In the genomic region with DNA sequence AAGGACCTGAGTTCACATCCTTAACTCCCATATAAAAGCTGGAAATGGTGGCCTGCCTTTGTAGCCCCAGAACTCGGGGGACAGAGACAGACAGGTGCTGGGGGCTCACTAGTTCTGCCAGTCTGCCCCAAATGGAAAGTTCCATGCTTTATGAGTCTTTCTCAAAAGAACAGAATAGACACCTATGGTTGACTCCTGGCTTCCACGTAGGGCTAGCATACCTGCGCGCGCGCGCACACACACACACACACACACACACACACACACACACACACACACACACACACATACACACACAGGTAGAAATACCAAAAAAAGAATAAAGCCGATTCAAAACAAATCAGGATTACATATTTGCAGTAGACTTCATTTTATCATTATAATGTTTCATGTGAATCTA, we compare ENCODE assay signal across 28 mouse cellular contexts. TPM values are rescaled to one million over a fixed set of nuclear protein-coding genes. Genes with fewer than 3 reads are reported as not detected.
A peak's percentile ranks its signal among the peaks of the same experiment; 100 is the strongest.
DNase-seq lines count a peak whose midpoint lies in the region; ATAC-seq and TF ChIP-seq lines count a peak whose summit lies in the region.
"Had no signal": no experiment of that assay in that cellular context is flagged by ENCODE, and none has a peak within 500 bp of the region (broad histone marks: within the 10 kb centered on the region; RNA-seq: fewer than 3 reads in every experiment).

No protein-coding gene starts in this region.

- no peak for TF ChIP-seq CTCF in CH12.LX (conservative IDR thresholded peaks at IDR 0.05 in 1 of 2, IDR thresholded peaks at IDR 0.05 in 1 of 2; ENCODE audit: low read depth in 2 of 2, low read length in 2 of 2)

- ATAC-seq in midbrain, embryonic 11.5 days (ENCODE audit: low FRiP score): no peak
- no peak for ATAC-seq in midbrain, embryonic 15.5 days (replicated peaks)
- ATAC-seq in hindbrain, embryonic 16.5 days: no peak
- no peak for ATAC-seq in granulocyte monocyte progenitor cell, adult 5-6 weeks (replicated peaks; ENCODE audit: poor library complexity, severe bottlenecking)
- ATAC-seq: activated CD4-positive, CD25-positive, alpha-beta regulatory T cell, adult 4 months; forebrain, embryonic 14.5 days; forebrain, embryonic 16.5 days had no signal

- no peaks in the 10 kb centered on the region for H3K9me3 ChIP-seq in midbrain, embryonic 11.5 days (ENCODE audit: control insufficient read depth, low read length)
- no peaks in the 10 kb centered on the region for H3K9me3 ChIP-seq in midbrain, embryonic 15.5 days
- H3K9me3 ChIP-seq in CH12.LX (replicated peaks; ENCODE audit: low read length): peaks cover 7% of the 10 kb centered on the region
- no peaks in the 10 kb centered on the region for H3K9me3 ChIP-seq in hindbrain, embryonic 16.5 days (ENCODE audit: control insufficient read depth, low read length)
- H3K9me3 ChIP-seq: embryonic facial prominence, embryonic 13.5 days; embryonic facial prominence, embryonic 15.5 days; forebrain, embryonic 10.5 days; forebrain, embryonic 12.5 days had no signal

- dilution Hi-C loops in CH12.LX (cut with MboI; ENCODE audit: extremely low pct_ligation_motif_present, extremely low pct_unique_long_range_greater_than_20kb, low sequenced_read_pairs): no loop called here

- TF ChIP-seq RAD21 in CH12.LX (IDR thresholded peaks at IDR 0.05; ENCODE audit: low read depth, low read length): no peak

- no peak overlapping the region for H3K27ac ChIP-seq in midbrain, embryonic 11.5 days (ENCODE audit: low read depth, low read length)
- H3K27ac ChIP-seq in midbrain, embryonic 15.5 days: no peak overlapping the region
- H3K27ac ChIP-seq in CH12.LX (ENCODE audit: insufficient read depth, low read depth): peak overlapping the region; percentile 60; the same call in 1 of the 2 replicates
- H3K27ac ChIP-seq in brown adipose tissue, adult 24 weeks (replicated peaks; ENCODE audit: low read depth, low read length): peak overlapping the region; percentile 23; the same call in 1 of the 2 replicates
- H3K27ac ChIP-seq in hindbrain, embryonic 16.5 days (ENCODE audit: low read depth, low read length): no peak overlapping the region
- H3K27ac ChIP-seq: embryonic facial prominence, embryonic 13.5 days; forebrain, embryonic 10.5 days; forebrain, embryonic 12.5 days had no signal

- peaks cover 9% of the 10 kb centered on the region for H3K79me2 ChIP-seq in CH12.LX (replicated peaks; ENCODE audit: control insufficient read depth, extremely low read depth, insufficient read depth, poor library complexity, severe bottlenecking)

- intact Hi-C loops in heart, postnatal 36 days (cut with DNase I): no loop called here

- 0 out of 2 replicates have a peak, but pooled peaks cover 2% of the 10 kb centered on the region for H3K4me1 ChIP-seq in midbrain, embryonic 11.5 days (ENCODE audit: control insufficient read depth, insufficient read depth, low read length)
- H3K4me1 ChIP-seq in midbrain, embryonic 15.5 days: no peaks in the 10 kb centered on the region
- peaks cover 11 to 49% of the 10 kb centered on the region in 2 experiments for H3K4me1 ChIP-seq in CH12.LX (ENCODE audit: control insufficient read depth in 1 of 2, insufficient read depth in 2 of 2)
- H3K4me1 ChIP-seq in brown adipose tissue, adult 24 weeks (ENCODE audit: control insufficient read depth, insufficient read depth, insufficient read length, low read length): peaks cover 22% of the 10 kb centered on the region
- no peaks in the 10 kb centered on the region for H3K4me1 ChIP-seq in hindbrain, embryonic 16.5 days (ENCODE audit: control insufficient read depth, insufficient read depth, low read depth, low read length)
- H3K4me1 ChIP-seq: forebrain, embryonic 12.5 days had no signal

- H3K4me3 ChIP-seq in midbrain, embryonic 11.5 days (ENCODE audit: low read depth, low read length): no peak overlapping the region
- H3K4me3 ChIP-seq in midbrain, embryonic 15.5 days: no peak overlapping the region
- no peak overlapping the region for H3K4me3 ChIP-seq in CH12.LX (replicated peaks in 1 of 3; ENCODE audit: low read depth in 2 of 3, low read length in 2 of 3, poor library complexity in 1 of 3)
- H3K4me3 ChIP-seq in brown adipose tissue, adult 24 weeks (ENCODE audit: insufficient read depth, low read depth, low read length): no peak overlapping the region
- no peak overlapping the region for H3K4me3 ChIP-seq in hindbrain, embryonic 16.5 days (ENCODE audit: low read length)
- H3K4me3 ChIP-seq: embryonic facial prominence, embryonic 13.5 days; embryonic facial prominence, embryonic 15.5 days; erythroblast, embryonic 14.5 days; forebrain, embryonic 10.5 days; forebrain, embryonic 12.5 days had no signal

- no peak for TF ChIP-seq EP300 in CH12.LX (IDR thresholded peaks at IDR 0.05; ENCODE audit: low read length)

- peak; percentile 73 for DNase-seq in heart, adult 11 months
- DNase-seq in heart, postnatal 36 days: no peak
- peak; percentile 37 for DNase-seq in midbrain, embryonic 11.5 days (ENCODE audit: low spot score, missing footprints)
- no peak for DNase-seq in CH12.LX (ENCODE audit: extremely low read depth)
- DNase-seq: adrenal gland, adult 8-10 months; adrenal gland, postnatal 14 days; adrenal gland, postnatal 36 days; cerebellum, adult 11 months; cerebellum, adult 18-20 months; cerebellum, adult 8-10 months; cerebellum, adult 9-11 months; cerebellum, postnatal 36 days; embryo, embryonic 11 days had no signal

- no peak for TF ChIP-seq POLR2A in CH12.LX (IDR thresholded peaks at IDR 0.05; ENCODE audit: low read depth, low read length)

- H3K4me2 ChIP-seq in midbrain, embryonic 11.5 days: no peak overlapping the region
- no peak overlapping the region for H3K4me2 ChIP-seq in midbrain, embryonic 15.5 days
- peak overlapping the region; percentile 73; the same call in 1 of the 2 replicates for H3K4me2 ChIP-seq in CH12.LX (ENCODE audit: insufficient read depth, low read depth, poor library complexity, severe bottlenecking)
- H3K4me2 ChIP-seq in hindbrain, embryonic 16.5 days (ENCODE audit: low read length): no peak overlapping the region
- H3K4me2 ChIP-seq: embryonic facial prominence, embryonic 13.5 days; embryonic facial prominence, embryonic 15.5 days; forebrain, embryonic 12.5 days had no signal

- no peaks in the 10 kb centered on the region for H3K27me3 ChIP-seq in midbrain, embryonic 11.5 days (ENCODE audit: control insufficient read depth, insufficient read depth, low read length)
- H3K27me3 ChIP-seq in midbrain, embryonic 15.5 days (replicated peaks): no peaks in the 10 kb centered on the region
- no peaks in the 10 kb centered on the region for H3K27me3 ChIP-seq in CH12.LX (replicated peaks)
- H3K27me3 ChIP-seq in hindbrain, embryonic 16.5 days (replicated peaks; ENCODE audit: control insufficient read depth, insufficient read depth, low read length): no peaks in the 10 kb centered on the region
- H3K27me3 ChIP-seq: embryonic facial prominence, embryonic 13.5 days; embryonic facial prominence, embryonic 15.5 days; forebrain, embryonic 12.5 days; Patski had no signal

- 93% methylated on average over 3 of the region's 8 CpGs for WGBS in midbrain, embryonic 11.5 days
- WGBS in midbrain, embryonic 15.5 days: 94% methylated on average over 8 of the region's 8 CpGs
- WGBS in hindbrain, embryonic 16.5 days: 95% methylated on average over 8 of the region's 8 CpGs

- no peaks in the 10 kb centered on the region for H3K36me3 ChIP-seq in midbrain, embryonic 11.5 days (ENCODE audit: control insufficient read depth, insufficient read depth, low read length)
- H3K36me3 ChIP-seq in midbrain, embryonic 15.5 days (replicated peaks): no peaks in the 10 kb centered on the region
- H3K36me3 ChIP-seq in CH12.LX (replicated peaks in 1 of 2; ENCODE audit: control insufficient read depth in 1 of 2, insufficient read depth in 1 of 2, low read length in 1 of 2): no peaks in the 10 kb centered on the region
- H3K36me3 ChIP-seq in hindbrain, embryonic 16.5 days (ENCODE audit: control insufficient read depth, insufficient read depth, low read length): no peaks in the 10 kb centered on the region
- H3K36me3 ChIP-seq: embryonic facial prominence, embryonic 13.5 days; embryonic facial prominence, embryonic 15.5 days; forebrain, embryonic 10.5 days; forebrain, embryonic 12.5 days; G1E had no signal

- no peak overlapping the region for H3K9ac ChIP-seq in midbrain, embryonic 11.5 days (ENCODE audit: low read length)
- H3K9ac ChIP-seq in midbrain, embryonic 15.5 days: no peak overlapping the region
- no peak overlapping the region for H3K9ac ChIP-seq in CH12.LX (ENCODE audit: insufficient read depth, low read depth)
- H3K9ac ChIP-seq in hindbrain, embryonic 16.5 days (ENCODE audit: low read depth, low read length): no peak overlapping the region
- H3K9ac ChIP-seq: embryonic facial prominence, embryonic 13.5 days; embryonic facial prominence, embryonic 15.5 days; forebrain, embryonic 12.5 days had no signal

- in situ Hi-C loops in CH12.LX (cut with MboI; ENCODE audit: low pct_ligation_motif_present, low pct_unique_long_range_greater_than_20kb, low sequenced_read_pairs): no loop called here

TF ChIP-seq in CH12.LX, 34 proteins besides CTCF, POLR2A, EP300 and RAD21:
- peak; percentile 53 for TF ChIP-seq NRF1 (IDR thresholded peaks at IDR 0.05; ENCODE audit: low read depth, low read length)
- no peak for TF ChIP-seq NELFE (IDR thresholded peaks at IDR 0.05; ENCODE audit: low read depth, low read length)
TF ChIP-seq in CH12.LX: peak in this region for 1.

RNA-seq across cellular contexts. Expression of gene Rasgrp3, which starts 6.7 kb away (rescaled TPM):
- total RNA-seq in heart, postnatal 36 days (2021): 10 to 100 TPM; 23.3 TPM
- polyA plus RNA-seq in midbrain, embryonic 11.5 days (2014; fragmentation: Nextera tagmentation; extraction: Ambion mirVana): 5.5 and 8.3 TPM in 2 replicates
- 5.4 and 5.9 TPM in 2 replicates for polyA plus RNA-seq in midbrain, embryonic 15.5 days (2015; fragmentation: Nextera tagmentation; extraction: Ambion mirVana)
- total RNA-seq in CH12.LX (2012; rRNA removed) (79.6 and 115 TPM in 2 replicates), CH12.LX (2014; rRNA removed) (164 and 166 TPM in 2 replicates)
- 161 and 162 TPM in 2 replicates for polyA plus RNA-seq in CH12.LX (2012; ENCODE audit: insufficient read length, low read depth)
- 5.4 and 7.1 TPM in 2 replicates for polyA plus RNA-seq in brown adipose tissue, adult 24 weeks (2012; ENCODE audit: insufficient read depth, insufficient read length, missing spikeins)
- polyA plus RNA-seq in hindbrain, embryonic 16.5 days (2015; fragmentation: Nextera tagmentation; extraction: Ambion mirVana): 6.6 and 7.0 TPM in 2 replicates
- 0.26 TPM in 1 of 2 replicates, not detected in the other for total RNA-seq in granulocyte monocyte progenitor cell, adult 5-6 weeks (2014; fragmentation: Nextera tagmentation)
- total RNA-seq in granulocyte monocyte progenitor cell, adult 5-6 weeks (2017): not detected in 2 replicates
- total RNA-seq: common myeloid progenitor, adult 5-6 weeks had no signal
- polyA plus RNA-seq: erythroblast, embryonic 14.5 days; G1E had no signal

Comparison
In these comparisons a context has a peak if more than half of its experiments do, and no peak if none do; other contexts are left out.
1. DNase-seq: peak in heart, adult 11 months (single experiment) and midbrain, embryonic 11.5 days (single experiment); none in heart, postnatal 36 days (0 of 2) and CH12.LX (single experiment).
2. H3K27ac ChIP-seq: peak in CH12.LX (single experiment) and brown adipose tissue, adult 24 weeks (single experiment); none in midbrain, embryonic 11.5 days (single experiment), midbrain, embryonic 15.5 days (single experiment) and hindbrain, embryonic 16.5 days (single experiment).
3. RNA of gene Rasgrp3, which starts 6.7 kb away (polyA plus RNA-seq): 161 to 162 TPM in CH12.LX; 6.6 to 7.0 TPM in hindbrain, embryonic 16.5 days, 5.5 to 8.3 TPM in midbrain, embryonic 11.5 days, 5.4 to 7.1 TPM in brown adipose tissue, adult 24 weeks and 5.4 to 5.9 TPM in midbrain, embryonic 15.5 days; every median in the first group is over 10 times any median in the second.